Mouse (Mus musculus): Measurements from ENCODE around the gene Tmem30c.

DNA sequence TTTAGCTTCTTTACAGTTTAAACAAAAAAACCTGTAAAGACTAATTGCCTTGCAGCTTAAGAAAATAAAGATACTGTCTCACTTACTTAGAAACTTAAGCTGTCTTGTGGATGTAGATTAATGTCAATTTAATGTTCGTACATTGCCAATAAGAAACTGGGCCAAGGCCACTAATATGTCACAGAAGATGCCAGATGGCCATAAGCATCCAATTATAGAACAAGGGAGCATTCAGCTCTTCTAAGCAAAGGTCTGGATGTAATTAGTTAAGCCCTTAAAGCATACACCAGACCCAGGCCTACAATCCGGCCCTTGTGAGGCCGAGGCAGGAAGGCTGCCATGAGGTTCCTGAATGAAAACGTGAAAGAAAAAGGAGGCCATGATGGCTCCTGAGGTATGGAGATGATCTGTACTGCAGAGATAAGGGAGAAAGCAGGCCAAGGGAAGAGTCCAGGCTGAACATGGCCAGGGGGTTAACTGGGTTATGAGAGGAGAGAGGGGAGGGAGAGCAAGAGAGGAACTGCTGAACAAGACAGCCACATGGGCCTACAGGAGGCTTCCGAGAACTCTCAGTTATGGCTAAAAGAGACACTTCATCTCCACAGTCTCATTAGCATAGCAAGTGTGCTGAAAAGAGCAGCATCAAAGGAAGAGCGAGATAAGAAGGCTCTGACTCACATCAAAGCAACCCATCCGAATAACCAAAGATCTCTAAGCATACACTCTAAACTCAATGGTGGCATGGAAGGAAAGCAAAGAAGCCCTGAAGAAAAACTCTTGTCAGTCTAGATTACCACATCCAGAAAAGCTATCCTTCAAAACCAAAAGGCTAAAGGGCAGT is 26.8 kb upstream of the Tmem30c start:
- TF ChIP-seq POLR2A (IDR thresholded peaks at IDR 0.05; ENCODE audit: low read depth, low read length) (no peak), CTCF (conservative IDR thresholded peaks at IDR 0.05; ENCODE audit: insufficient read depth, insufficient read length, low read depth, low read length) (no peak)
